Mouse (Mus musculus) C2C12 (cell line): ENCODE data around the gene Grik4.

ENCODE experiments used
- CTCF ChIP-seq: IDR thresholded peaks from one replicate; pipeline ENCODE4 v1.5.1; 2011; ENCODE audit not compliant: control insufficient read depth, insufficient read depth, insufficient read length
- USF1 ChIP-seq: IDR thresholded peaks from one replicate; pipeline ENCODE4 v1.6.1; 2011; ENCODE audit warnings: low read depth, mild to moderate bottlenecking, control low read depth, moderate library complexity

- TF ChIP-seq CTCF (no peak), USF1 (no peak)
These were observed 65.9 kb downstream of the Grik4 start for GRCm38 (mm10) chr9:42878401-42878800.
